Mouse (Mus musculus): ENCODE measurements around the gene Sik3. TPM values are rescaled to one million over a fixed set of nuclear protein-coding genes. Genes with fewer than 3 reads are reported as not detected.

The Sik3 gene
- total and polyA plus RNA-seq, 3 experiments = 30.7 to 81.1 (median 62.1) TPM

DNA sequence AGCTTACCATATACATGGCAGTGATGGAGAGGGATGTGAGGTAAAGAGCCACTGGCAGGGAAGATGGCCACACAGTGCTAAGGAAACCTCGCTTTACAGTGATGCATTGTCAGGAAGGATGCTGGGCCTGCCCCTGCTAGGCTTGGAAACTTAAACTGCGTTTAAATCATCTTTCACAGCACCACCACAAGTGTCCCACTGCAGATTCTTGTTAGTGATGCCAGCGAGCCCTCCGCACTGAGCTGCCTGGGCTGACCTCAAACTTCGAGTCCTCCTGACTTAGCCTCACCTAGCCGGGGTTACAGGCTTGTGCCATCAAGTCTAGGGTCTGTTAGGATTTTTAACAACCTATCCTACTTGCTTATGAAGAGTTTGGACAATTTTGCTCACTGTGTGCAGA lies 161.3 kb downstream of the Sik3 start:
- WGBS = 92% methylated on average over 6 of the region's 6 CpGs
- Histone ChIP-seq H3K9ac (ENCODE audit: low read depth, low read length) (no peak overlapping the region), H3K79me2 (replicated peaks; ENCODE audit: control insufficient read depth, insufficient read depth, low read length) (0 out of 2 replicates have a peak, but pooled peaks cover 1% of the 10 kb centered on the region), H3K4me1 (ENCODE audit: control insufficient read depth, insufficient read depth, low read length) (peaks cover 1% of the 10 kb centered on the region; the same call in 1 of the 2 replicates), H3K4me3 (no peak overlapping the region), H3K27ac (no peak overlapping the region), H3K27me3 (ENCODE audit: control insufficient read depth, insufficient read depth, low read length) (no peaks in the 10 kb centered on the region), H3K36me3 (ENCODE audit: control insufficient read depth, insufficient read depth, low read length) (no peaks in the 10 kb centered on the region)
- TF ChIP-seq POLR2A (IDR thresholded peaks at IDR 0.05; ENCODE audit: insufficient read depth, low read depth, low read length) (no peak), EP300 (IDR thresholded peaks at IDR 0.05; ENCODE audit: insufficient read depth, low read depth, low read length) (no peak), CTCF (IDR thresholded peaks at IDR 0.05) (no peak)
- intact Hi-C loops (cut with DNase I) = no loop called here
- no peak for DNase-seq

DNA sequence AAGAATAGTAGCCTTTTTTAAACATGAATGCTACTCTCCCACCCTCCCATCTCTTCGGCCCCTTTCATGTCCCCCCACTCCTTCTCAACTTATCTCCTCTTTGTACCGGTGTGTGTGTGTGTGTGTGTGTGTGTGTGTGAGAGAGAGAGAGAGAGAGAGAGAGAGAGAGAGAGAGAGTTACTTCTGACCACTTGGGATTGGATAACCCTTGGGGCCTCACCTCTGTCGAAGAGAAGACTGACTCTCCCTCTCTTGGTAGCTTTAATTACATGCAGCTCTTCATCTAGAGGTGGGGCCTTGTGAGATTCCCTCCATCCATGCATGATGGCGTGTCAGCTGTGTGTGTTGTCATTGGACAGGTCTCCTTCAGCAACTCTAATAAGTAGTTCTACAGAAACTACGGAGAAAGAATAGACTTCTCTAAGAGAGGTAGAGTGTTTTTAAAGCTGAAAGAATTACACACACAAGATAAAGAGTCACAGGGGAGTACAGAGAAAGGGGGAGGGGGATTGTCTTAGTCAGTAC lies 162.2 kb downstream of the Sik3 start:
- no peak for TF ChIP-seq POLR2A (IDR thresholded peaks at IDR 0.05; ENCODE audit: insufficient read depth, low read depth, low read length)
- TF ChIP-seq EP300 (IDR thresholded peaks at IDR 0.05; ENCODE audit: insufficient read depth, low read depth, low read length) = no peak
- no peak for TF ChIP-seq CTCF (IDR thresholded peaks at IDR 0.05)
- no peak overlapping the region for H3K9ac ChIP-seq (ENCODE audit: low read depth, low read length)
- H3K4me1 ChIP-seq (ENCODE audit: control insufficient read depth, insufficient read depth, low read length) = peaks cover 1% of the 10 kb centered on the region; the same call in 1 of the 2 replicates
- H3K4me3 ChIP-seq = no peak overlapping the region
- 70% methylated on average over 5 of the region's 5 CpGs for whole genome bisulfite sequencing
- DNase-seq = no peak
- intact Hi-C loops (cut with DNase I) = no loop called here
- no peaks in the 10 kb centered on the region for H3K27me3 ChIP-seq (ENCODE audit: control insufficient read depth, insufficient read depth, low read length)
- H3K36me3 ChIP-seq (ENCODE audit: control insufficient read depth, insufficient read depth, low read length) = no peaks in the 10 kb centered on the region
- H3K79me2 ChIP-seq (replicated peaks; ENCODE audit: control insufficient read depth, insufficient read depth, low read length) = 0 out of 2 replicates have a peak, but pooled peaks cover 1% of the 10 kb centered on the region
- H3K27ac ChIP-seq = no peak overlapping the region

DNA sequence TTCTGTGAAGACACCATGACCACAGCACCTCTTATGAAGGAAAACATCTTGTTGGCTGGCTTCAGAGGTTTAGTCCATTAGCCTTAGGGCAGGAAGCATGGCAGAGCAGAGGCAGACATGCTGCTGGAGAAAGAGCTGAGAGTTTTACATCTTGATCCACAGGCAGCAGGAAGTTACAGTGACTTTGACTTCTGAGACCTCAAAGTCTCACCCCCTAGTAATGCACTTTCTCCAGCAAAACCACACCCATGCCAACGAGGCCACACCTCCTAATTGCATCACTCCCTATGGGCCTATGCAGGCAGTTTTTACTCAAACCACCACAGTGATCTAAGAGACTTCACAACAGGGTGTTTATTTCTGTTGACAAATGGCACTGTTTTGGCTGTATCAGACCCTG lies 162.7 kb downstream of the Sik3 start:
- 30% methylated on average over 1 of the region's 1 CpGs for WGBS
- H3K27me3 ChIP-seq (ENCODE audit: control insufficient read depth, insufficient read depth, low read length) = no peaks in the 10 kb centered on the region
- H3K36me3 ChIP-seq (ENCODE audit: control insufficient read depth, insufficient read depth, low read length) = no peaks in the 10 kb centered on the region
- no peak for TF ChIP-seq CTCF (IDR thresholded peaks at IDR 0.05)
- no peak for TF ChIP-seq EP300 (IDR thresholded peaks at IDR 0.05; ENCODE audit: insufficient read depth, low read depth, low read length)
- TF ChIP-seq POLR2A (IDR thresholded peaks at IDR 0.05; ENCODE audit: insufficient read depth, low read depth, low read length) = no peak
- DNase-seq = peak; percentile 51 to 57
- H3K27ac ChIP-seq = no peak overlapping the region
- intact Hi-C loops (cut with DNase I) = no loop called here
- peaks cover 1% of the 10 kb centered on the region; the same call in 1 of the 2 replicates for H3K4me1 ChIP-seq (ENCODE audit: control insufficient read depth, insufficient read depth, low read length)
- no peak overlapping the region for H3K4me3 ChIP-seq
- H3K9ac ChIP-seq (ENCODE audit: low read depth, low read length) = no peak overlapping the region
- 0 out of 2 replicates have a peak, but pooled peaks cover 1% of the 10 kb centered on the region for H3K79me2 ChIP-seq (replicated peaks; ENCODE audit: control insufficient read depth, insufficient read depth, low read length)

DNA sequence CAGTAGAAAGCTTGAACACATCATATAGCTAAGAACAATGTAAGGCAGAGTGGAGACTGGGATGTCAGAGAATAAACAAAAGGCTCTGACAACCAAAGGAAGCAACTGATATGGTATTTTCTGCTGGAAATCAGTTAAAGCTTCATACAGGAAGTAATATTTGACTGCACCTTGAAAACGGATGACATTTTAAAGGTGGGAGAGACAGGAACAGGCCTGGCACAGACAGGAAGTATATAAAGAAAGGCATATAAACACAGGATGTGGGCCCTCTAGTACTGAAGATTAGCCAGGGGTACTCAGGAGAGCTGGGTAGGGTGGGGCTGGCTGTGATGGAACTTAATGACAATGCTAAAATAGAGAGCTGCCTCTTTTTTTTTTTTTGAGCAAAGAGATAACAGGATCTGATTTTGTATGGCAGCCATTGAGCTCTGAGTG lies 163.3 kb downstream of the Sik3 start:
- no peak for TF ChIP-seq CTCF (IDR thresholded peaks at IDR 0.05)
- no peak overlapping the region for H3K27ac ChIP-seq
- no peak overlapping the region for H3K4me3 ChIP-seq
- no peak overlapping the region for H3K9ac ChIP-seq (ENCODE audit: low read depth, low read length)
- peaks cover 1% of the 10 kb centered on the region; the same call in 1 of the 2 replicates for H3K4me1 ChIP-seq (ENCODE audit: control insufficient read depth, insufficient read depth, low read length)
- intact Hi-C loops (cut with DNase I) = no loop called here
- WGBS = 50% methylated on average over 1 of the region's 1 CpGs
- no peak for DNase-seq
- H3K36me3 ChIP-seq (ENCODE audit: control insufficient read depth, insufficient read depth, low read length) = no peaks in the 10 kb centered on the region
- H3K79me2 ChIP-seq (replicated peaks; ENCODE audit: control insufficient read depth, insufficient read depth, low read length) = 0 out of 2 replicates have a peak, but pooled peaks cover 1% of the 10 kb centered on the region
- H3K27me3 ChIP-seq (ENCODE audit: control insufficient read depth, insufficient read depth, low read length) = no peaks in the 10 kb centered on the region

DNA sequence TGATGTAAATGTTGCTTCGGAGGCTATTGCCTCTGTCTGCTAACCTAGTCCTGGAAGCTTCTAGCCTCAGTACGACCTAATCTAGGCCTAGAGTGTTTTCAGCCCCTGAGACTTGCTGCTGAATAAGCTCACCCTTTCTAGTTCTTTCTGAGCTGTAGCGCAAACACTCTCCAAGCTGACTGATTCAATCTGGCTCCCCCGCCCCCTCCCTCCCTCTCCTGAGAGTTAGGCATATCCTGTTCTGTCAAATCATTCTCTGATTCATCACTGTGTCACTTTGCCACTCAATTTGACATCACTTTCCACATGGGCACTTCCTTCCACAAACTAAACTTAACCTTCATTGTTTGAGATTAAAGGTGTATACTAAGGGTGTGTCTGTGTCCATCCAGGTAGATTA lies 164.0 kb downstream of the Sik3 start:
- 0 out of 2 replicates have a peak, but pooled peaks cover under 1% of the 10 kb centered on the region for H3K79me2 ChIP-seq (replicated peaks; ENCODE audit: control insufficient read depth, insufficient read depth, low read length)
- intact Hi-C loops (cut with DNase I) = no loop called here
- H3K27me3 ChIP-seq (ENCODE audit: control insufficient read depth, insufficient read depth, low read length) = no peaks in the 10 kb centered on the region
- no peak for DNase-seq
- H3K4me1 ChIP-seq (ENCODE audit: control insufficient read depth, insufficient read depth, low read length) = peaks cover 1% of the 10 kb centered on the region; the same call in 1 of the 2 replicates
- 0 out of 2 replicates have a peak overlapping the region, but pooled peaks have one; percentile 1 for H3K27ac ChIP-seq
- TF ChIP-seq CTCF (IDR thresholded peaks at IDR 0.05) (no peak), EP300 (IDR thresholded peaks at IDR 0.05; ENCODE audit: insufficient read depth, low read depth, low read length) (no peak), POLR2A (IDR thresholded peaks at IDR 0.05; ENCODE audit: insufficient read depth, low read depth, low read length) (no peak)
- WGBS = 60% methylated on average over 4 of the region's 4 CpGs
- no peak overlapping the region for H3K9ac ChIP-seq (ENCODE audit: low read depth, low read length)
- H3K36me3 ChIP-seq (ENCODE audit: control insufficient read depth, insufficient read depth, low read length) = no peaks in the 10 kb centered on the region
- H3K4me3 ChIP-seq = no peak overlapping the region

DNA sequence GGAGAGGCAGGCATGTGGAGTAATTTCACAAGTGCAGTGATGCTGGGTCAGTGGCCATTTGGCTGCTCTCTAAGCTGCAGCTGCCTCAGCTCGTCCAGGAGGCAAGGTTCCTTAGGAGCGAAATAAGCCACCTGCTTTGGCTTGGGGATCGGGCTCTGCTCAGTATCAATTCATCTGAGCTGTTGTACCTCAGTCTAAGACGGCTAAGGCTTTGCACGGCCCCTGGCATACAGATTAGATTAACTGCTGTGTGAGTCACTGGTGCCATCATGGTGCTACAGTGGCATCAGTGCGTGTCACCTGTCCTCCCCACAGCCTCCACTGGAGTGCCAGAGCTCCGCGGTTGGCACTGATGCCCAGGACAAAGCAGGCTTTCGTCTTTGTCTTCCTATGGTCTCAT lies 166.0 kb downstream of the Sik3 start:
- Histone ChIP-seq H3K9ac (ENCODE audit: low read depth, low read length) (no peak overlapping the region), H3K79me2 (replicated peaks; ENCODE audit: control insufficient read depth, insufficient read depth, low read length) (no peaks in the 10 kb centered on the region), H3K4me1 (ENCODE audit: control insufficient read depth, insufficient read depth, low read length) (peaks cover 1% of the 10 kb centered on the region; the same call in 1 of the 2 replicates), H3K4me3 (no peak overlapping the region), H3K27ac (no peak overlapping the region), H3K27me3 (ENCODE audit: control insufficient read depth, insufficient read depth, low read length) (no peaks in the 10 kb centered on the region), H3K36me3 (ENCODE audit: control insufficient read depth, insufficient read depth, low read length) (no peaks in the 10 kb centered on the region)
- DNase-seq = no peak
- intact Hi-C loops (cut with DNase I) = no loop called here
- TF ChIP-seq CTCF (IDR thresholded peaks at IDR 0.05) = no peak
- no peak for TF ChIP-seq EP300 (IDR thresholded peaks at IDR 0.05; ENCODE audit: insufficient read depth, low read depth, low read length)
- no peak for TF ChIP-seq POLR2A (IDR thresholded peaks at IDR 0.05; ENCODE audit: insufficient read depth, low read depth, low read length)
- 88% methylated on average over 9 of the region's 9 CpGs for WGBS
